Mouse (Mus musculus): ENCODE data around the gene Celf2. TPM values are rescaled to one million over a fixed set of nuclear protein-coding genes. Genes with fewer than 3 reads are reported as not detected.

Gene Celf2
- polyA plus RNA-seq, 1 experiment: 17.4 TPM

GRCm38 (mm10) chr2:6602163-6602562, 907.2 kb downstream of the Celf2 start:
- no peaks in the 10 kb centered on the region for H3K27me3 ChIP-seq (ENCODE audit: control insufficient read depth, insufficient read depth, low read length)
- TF ChIP-seq CTCF (IDR thresholded peaks at IDR 0.05; ENCODE audit: control insufficient read depth, insufficient read depth, insufficient replicate concordance, low read depth, low read length): no peak
- no peak for TF ChIP-seq POLR2A (IDR thresholded peaks at IDR 0.05; ENCODE audit: control insufficient read depth, low read depth, low read length)
- H3K4me3 ChIP-seq (ENCODE audit: control insufficient read depth, low read depth, low read length): no peak overlapping the region

DNA sequence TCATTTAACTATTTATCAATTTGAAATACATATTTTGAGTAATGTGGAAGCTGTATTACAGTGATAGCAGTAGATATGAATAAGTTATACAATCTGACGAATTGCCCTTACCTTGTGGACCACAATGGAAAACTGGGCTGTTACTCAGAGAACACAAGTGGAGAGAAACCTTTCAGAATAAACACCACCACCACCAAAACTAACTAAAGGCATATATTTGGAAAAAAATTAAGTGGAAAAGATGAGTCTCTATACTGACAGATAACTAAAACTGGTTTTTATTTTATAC, 910.5 kb downstream of the Celf2 start:
- TF ChIP-seq POLR2A (IDR thresholded peaks at IDR 0.05; ENCODE audit: control insufficient read depth, low read depth, low read length) (no peak), CTCF (IDR thresholded peaks at IDR 0.05; ENCODE audit: control insufficient read depth, insufficient read depth, insufficient replicate concordance, low read depth, low read length) (no peak)
- H3K36me3 ChIP-seq (ENCODE audit: control insufficient read depth, insufficient read depth, low read length): no peaks in the 10 kb centered on the region

More at GRCm38 (mm10) chr2:6602163-6602562, 907.2 kb downstream of the Celf2 start:
- Histone ChIP-seq H3K4me1 (ENCODE audit: control insufficient read depth, insufficient read depth, low read length) (peaks cover 2% of the 10 kb centered on the region), H3K36me3 (ENCODE audit: control insufficient read depth, insufficient read depth, low read length) (no peaks in the 10 kb centered on the region), H3K27ac (ENCODE audit: control insufficient read depth, insufficient read depth, low read depth, low read length) (no peak overlapping the region)

DNA sequence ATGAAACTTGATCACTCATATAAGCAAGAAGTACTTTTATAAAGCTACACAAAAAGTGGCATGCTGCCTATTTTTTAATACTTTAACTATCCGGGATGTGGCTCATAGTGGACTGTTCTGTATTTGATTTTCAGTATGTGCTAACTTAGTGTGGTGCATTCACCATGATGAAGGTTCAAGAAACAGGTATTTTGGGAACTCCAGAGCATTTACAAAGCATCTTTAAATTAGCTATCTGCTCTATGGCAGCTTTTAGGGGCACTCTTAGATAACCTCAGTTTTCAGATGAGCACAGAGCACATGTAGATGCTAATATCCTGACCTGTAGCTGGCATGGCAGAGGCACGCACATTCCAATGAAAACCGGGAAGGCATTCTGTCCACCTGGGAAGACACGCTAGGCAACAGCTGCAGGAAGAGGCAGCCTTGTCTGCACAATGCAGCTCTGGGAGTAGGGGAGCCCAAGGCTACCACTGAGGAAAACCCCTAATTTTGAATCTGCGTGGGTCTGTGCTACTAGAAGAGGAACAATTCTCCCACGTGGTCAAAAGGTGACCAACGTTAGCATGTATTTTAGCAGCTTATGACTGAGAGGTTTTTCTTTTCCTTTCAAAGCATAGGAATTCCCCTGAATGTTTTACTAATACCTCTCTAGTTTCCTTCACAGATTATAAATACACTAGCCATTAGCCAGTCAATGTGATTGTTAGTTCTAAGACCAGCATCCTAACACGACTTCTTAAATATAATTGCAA, 911.1 kb downstream of the Celf2 start:
- Histone ChIP-seq H3K27ac (ENCODE audit: control insufficient read depth, insufficient read depth, low read depth, low read length) (no peak overlapping the region), H3K4me1 (ENCODE audit: control insufficient read depth, insufficient read depth, low read length) (no peaks in the 10 kb centered on the region), H3K4me3 (ENCODE audit: control insufficient read depth, low read depth, low read length) (no peak overlapping the region), H3K36me3 (ENCODE audit: control insufficient read depth, insufficient read depth, low read length) (no peaks in the 10 kb centered on the region), H3K27me3 (ENCODE audit: control insufficient read depth, insufficient read depth, low read length) (no peaks in the 10 kb centered on the region)
- TF ChIP-seq POLR2A (IDR thresholded peaks at IDR 0.05; ENCODE audit: control insufficient read depth, low read depth, low read length) (no peak), CTCF (IDR thresholded peaks at IDR 0.05; ENCODE audit: control insufficient read depth, insufficient read depth, insufficient replicate concordance, low read depth, low read length) (no peak)

More for the DNA sequence above, 910.5 kb downstream of the Celf2 start:
- Histone ChIP-seq H3K27me3 (ENCODE audit: control insufficient read depth, insufficient read depth, low read length) (no peaks in the 10 kb centered on the region), H3K4me1 (ENCODE audit: control insufficient read depth, insufficient read depth, low read length) (no peaks in the 10 kb centered on the region), H3K27ac (ENCODE audit: control insufficient read depth, insufficient read depth, low read depth, low read length) (no peak overlapping the region), H3K4me3 (ENCODE audit: control insufficient read depth, low read depth, low read length) (no peak overlapping the region)

DNA sequence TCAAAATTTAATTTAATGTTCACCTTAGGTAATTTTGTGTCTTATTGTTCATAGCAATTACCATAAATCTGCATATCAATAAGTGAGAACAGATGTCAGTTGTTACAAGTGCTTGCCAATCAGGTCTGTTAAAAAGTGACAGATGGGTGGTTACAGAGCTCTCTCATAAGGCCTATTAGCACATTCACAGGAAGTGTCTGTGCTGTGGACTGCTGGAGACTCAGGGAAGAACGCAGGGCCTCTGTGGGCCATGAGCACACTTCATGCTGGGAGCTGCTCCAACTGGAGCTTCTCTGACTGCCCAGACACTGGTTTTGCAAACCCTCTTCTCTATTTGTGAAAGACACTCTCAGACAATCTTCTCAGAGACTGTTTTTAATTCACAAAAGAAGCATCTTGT, 914.6 kb downstream of the Celf2 start:
- TF ChIP-seq CTCF (IDR thresholded peaks at IDR 0.05; ENCODE audit: control insufficient read depth, insufficient read depth, insufficient replicate concordance, low read depth, low read length) (no peak), POLR2A (IDR thresholded peaks at IDR 0.05; ENCODE audit: control insufficient read depth, low read depth, low read length) (no peak)
- Histone ChIP-seq H3K36me3 (ENCODE audit: control insufficient read depth, insufficient read depth, low read length) (no peaks in the 10 kb centered on the region), H3K4me1 (ENCODE audit: control insufficient read depth, insufficient read depth, low read length) (no peaks in the 10 kb centered on the region), H3K4me3 (ENCODE audit: control insufficient read depth, low read depth, low read length) (no peak overlapping the region), H3K27ac (ENCODE audit: control insufficient read depth, insufficient read depth, low read depth, low read length) (no peak overlapping the region), H3K27me3 (ENCODE audit: control insufficient read depth, insufficient read depth, low read length) (no peaks in the 10 kb centered on the region)

- no peaks in the 10 kb centered on the region for H3K27me3 ChIP-seq (ENCODE audit: control insufficient read depth, insufficient read depth, low read length)
- no peak overlapping the region for H3K27ac ChIP-seq (ENCODE audit: control insufficient read depth, insufficient read depth, low read depth, low read length)
Observed at GRCm38 (mm10) chr2:6594160-6594559, 915.2 kb downstream of the Celf2 start.

GRCm38 (mm10) chr2:6593739-6594138, 915.6 kb downstream of the Celf2 start:
- Histone ChIP-seq H3K27me3 (ENCODE audit: control insufficient read depth, insufficient read depth, low read length) (no peaks in the 10 kb centered on the region), H3K4me1 (ENCODE audit: control insufficient read depth, insufficient read depth, low read length) (no peaks in the 10 kb centered on the region), H3K27ac (ENCODE audit: control insufficient read depth, insufficient read depth, low read depth, low read length) (no peak overlapping the region), H3K4me3 (ENCODE audit: control insufficient read depth, low read depth, low read length) (no peak overlapping the region), H3K36me3 (ENCODE audit: control insufficient read depth, insufficient read depth, low read length) (no peaks in the 10 kb centered on the region)
- TF ChIP-seq CTCF (IDR thresholded peaks at IDR 0.05; ENCODE audit: control insufficient read depth, insufficient read depth, insufficient replicate concordance, low read depth, low read length) (no peak), POLR2A (IDR thresholded peaks at IDR 0.05; ENCODE audit: control insufficient read depth, low read depth, low read length) (no peak)

More at GRCm38 (mm10) chr2:6594160-6594559, 915.2 kb downstream of the Celf2 start:
- Histone ChIP-seq H3K4me1 (ENCODE audit: control insufficient read depth, insufficient read depth, low read length) (no peaks in the 10 kb centered on the region), H3K36me3 (ENCODE audit: control insufficient read depth, insufficient read depth, low read length) (no peaks in the 10 kb centered on the region), H3K4me3 (ENCODE audit: control insufficient read depth, low read depth, low read length) (no peak overlapping the region)
- TF ChIP-seq CTCF (IDR thresholded peaks at IDR 0.05; ENCODE audit: control insufficient read depth, insufficient read depth, insufficient replicate concordance, low read depth, low read length): no peak
- TF ChIP-seq POLR2A (IDR thresholded peaks at IDR 0.05; ENCODE audit: control insufficient read depth, low read depth, low read length): no peak

DNA sequence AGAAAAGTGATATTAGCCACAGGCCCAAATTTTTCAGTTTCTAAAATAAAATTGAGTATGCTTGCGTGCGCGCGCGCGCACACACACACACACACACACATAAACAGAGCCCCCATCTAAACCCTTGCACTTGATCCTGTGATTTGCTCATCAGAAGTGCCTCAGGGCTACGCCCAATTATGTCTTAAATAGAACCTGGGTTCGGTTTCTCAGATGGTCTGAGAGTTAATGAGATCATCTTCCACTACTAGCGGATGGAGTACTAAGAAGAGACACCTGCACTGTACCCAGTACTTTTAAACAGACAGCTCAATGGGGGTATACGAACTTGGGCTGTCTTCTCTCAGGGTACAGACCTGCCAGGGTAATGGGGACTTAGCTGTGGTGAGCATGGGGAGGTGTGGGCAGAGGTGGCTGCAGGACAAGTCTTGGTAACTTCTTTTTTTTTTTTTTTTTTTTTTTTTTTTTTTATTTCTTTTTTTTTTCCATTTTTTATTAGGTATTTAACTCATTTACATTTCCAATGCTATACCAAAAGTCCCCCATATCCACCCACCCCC, 923.2 kb downstream of the Celf2 start:
- H3K27ac ChIP-seq (ENCODE audit: control insufficient read depth, insufficient read depth, low read depth, low read length): no peak overlapping the region

More for the DNA sequence above, 923.2 kb downstream of the Celf2 start:
- TF ChIP-seq POLR2A (IDR thresholded peaks at IDR 0.05; ENCODE audit: control insufficient read depth, low read depth, low read length): no peak
- no peak for TF ChIP-seq CTCF (IDR thresholded peaks at IDR 0.05; ENCODE audit: control insufficient read depth, insufficient read depth, insufficient replicate concordance, low read depth, low read length)
- Histone ChIP-seq H3K4me3 (ENCODE audit: control insufficient read depth, low read depth, low read length) (no peak overlapping the region), H3K4me1 (ENCODE audit: control insufficient read depth, insufficient read depth, low read length) (no peaks in the 10 kb centered on the region), H3K27me3 (ENCODE audit: control insufficient read depth, insufficient read depth, low read length) (no peaks in the 10 kb centered on the region), H3K36me3 (ENCODE audit: control insufficient read depth, insufficient read depth, low read length) (no peaks in the 10 kb centered on the region)
